Mouse (Mus musculus) forebrain, embryonic 11.5 days (tissue): ENCODE data around the gene Slc39a8. TPM values are rescaled to one million over a fixed set of nuclear protein-coding genes. Genes with fewer than 3 reads are reported as not detected.

ENCODE experiments used
- ATAC-seq: fragments of 200-750 bp; cut with Nextera tagmentation; replicated peaks from 2 replicates; pipeline ENCODE4 v1.8.0; 2017; ENCODE audit warnings: moderate TSS enrichment; ENCODE audit not compliant: low FRiP score
- DNase-seq: peaks from one replicate; pipeline ENCODE4 v3.0.0-alpha.2; 2017; ENCODE audit warnings: low spot score
- H3K27ac ChIP-seq: fragments of 300-500 bp; sonication (generic); 2 replicates; pipeline ENCODE4 v1.5.1; 2014; ENCODE audit warnings: low read depth, low read length
- H3K27me3 ChIP-seq: fragments of 300-500 bp; sonication (generic); 2 replicates; pipeline ENCODE4 v1.6.1; 2014; ENCODE audit warnings: mild to moderate bottlenecking, low read length, mixed read lengths; ENCODE audit not compliant: control insufficient read depth, insufficient read depth
- H3K36me3 ChIP-seq: fragments of 300-500 bp; sonication (generic); 2 replicates; pipeline ENCODE4 v1.6.1; 2014; ENCODE audit warnings: mild to moderate bottlenecking, low read length, moderate library complexity, mixed read lengths; ENCODE audit not compliant: control insufficient read depth, insufficient read depth
- H3K4me1 ChIP-seq: fragments of 300-500 bp; sonication (generic); replicated peaks from 2 replicates; pipeline ENCODE4 v1.6.1; 2014; ENCODE audit warnings: low read length, mixed read lengths; ENCODE audit not compliant: control insufficient read depth, insufficient read depth
- H3K4me2 ChIP-seq: fragments of 300-500 bp; sonication (generic); 2 replicates; pipeline ENCODE4 v1.6.1; 2014; ENCODE audit warnings: low read depth, mild to moderate bottlenecking, low read length, moderate library complexity, mixed read lengths; ENCODE audit not compliant: severe bottlenecking
- H3K4me3 ChIP-seq: fragments of 300-500 bp; sonication (generic); 2 replicates; pipeline ENCODE4 v1.5.1; 2014; ENCODE audit warnings: low read depth, low read length
- H3K9ac ChIP-seq: fragments of 300-500 bp; sonication (generic); 2 replicates; pipeline ENCODE4 v1.6.1; 2014; ENCODE audit warnings: low read length
- H3K9me3 ChIP-seq: fragments of 300-500 bp; sonication (generic); 2 replicates; pipeline ENCODE4 v1.6.1; 2016; ENCODE audit warnings: low read length, mixed read lengths; ENCODE audit not compliant: control insufficient read depth
- WGBS: fragments of 180-500 bp; shearing (Covaris S2); extraction: QIAGEN DNeasy Blood & Tissue Kit; methylation state at CpG from one replicate; pipeline ENCODE4 v1.1.7; 2014; 5-methylcytosine and 5-hydroxymethylcytosine counted together
- polyA plus RNA-seq: library from polyadenylated mRNA; unstranded; fragments of >200 nt; fragmentation: Nextera tagmentation; extraction: Ambion mirVana; gene quantifications from 2 replicates; pipeline ENCODE4 v1.2.1, GENCODE M21; 2014

The Slc39a8 gene
- polyA plus RNA-seq, 1 experiment from 2014 or later = 22.4 TPM

- no peak overlapping the region for H3K4me2 ChIP-seq
- H3K9me3 ChIP-seq = no peaks in the 10 kb centered on the region
- no peak overlapping the region for H3K4me3 ChIP-seq
- no peaks in the 10 kb centered on the region for H3K27me3 ChIP-seq
- H3K9ac ChIP-seq = no peak overlapping the region
- WGBS = 92% methylated on average over 6 of the region's 6 CpGs
- ATAC-seq (no peak), DNase-seq (no peak)
- H3K4me1 ChIP-seq = no peaks in the 10 kb centered on the region
- no peak overlapping the region for H3K27ac ChIP-seq
- H3K36me3 ChIP-seq = no peaks in the 10 kb centered on the region
These were observed 53.0 kb downstream of the Slc39a8 start for GRCm38 (mm10) chr3:135878048-135878447.

- H3K9me3 ChIP-seq = no peaks in the 10 kb centered on the region
- no peak overlapping the region for H3K9ac ChIP-seq
- no peaks in the 10 kb centered on the region for H3K27me3 ChIP-seq
- no peak overlapping the region for H3K4me2 ChIP-seq
- H3K4me1 ChIP-seq = 0 out of 2 replicates have a peak, but pooled peaks cover 2% of the 10 kb centered on the region
- DNase-seq (no peak), ATAC-seq (0 out of 2 replicates have a peak, but pooled peaks have one; percentile 5)
- no peaks in the 10 kb centered on the region for H3K36me3 ChIP-seq
- no peak overlapping the region for H3K4me3 ChIP-seq
- no peak overlapping the region for H3K27ac ChIP-seq
- WGBS = 74% methylated on average over 12 of the region's 12 CpGs
These were observed 61.0 kb downstream of the Slc39a8 start for GRCm38 (mm10) chr3:135885927-135886658.

- no peaks in the 10 kb centered on the region for H3K27me3 ChIP-seq
- H3K4me3 ChIP-seq = no peak overlapping the region
- DNase-seq = peak; percentile 76
- H3K27ac ChIP-seq = no peak overlapping the region
- 41% methylated on average over 12 of the region's 12 CpGs for WGBS
- 0 out of 2 replicates have a peak, but pooled peaks cover 2% of the 10 kb centered on the region for H3K4me1 ChIP-seq
- H3K4me2 ChIP-seq = no peak overlapping the region
- no peak overlapping the region for H3K9ac ChIP-seq
- ATAC-seq = peak; percentile 44; the same call in 1 of the 2 replicates
- no peaks in the 10 kb centered on the region for H3K9me3 ChIP-seq
- H3K36me3 ChIP-seq = no peaks in the 10 kb centered on the region
These were observed 61.6 kb downstream of the Slc39a8 start for GRCm38 (mm10) chr3:135886659-135887027.

- DNase-seq (no peak), ATAC-seq (peak; percentile 67)
- Histone ChIP-seq H3K9ac (no peak overlapping the region), H3K4me2 (no peak overlapping the region), H3K4me3 (no peak overlapping the region), H3K27me3 (no peaks in the 10 kb centered on the region), H3K36me3 (no peaks in the 10 kb centered on the region), H3K9me3 (no peaks in the 10 kb centered on the region), H3K4me1 (0 out of 2 replicates have a peak, but pooled peaks cover 2% of the 10 kb centered on the region), H3K27ac (peak overlapping the region; percentile 5; the same call in 1 of the 2 replicates)
- 47% methylated on average over 9 of the region's 9 CpGs for WGBS
These were observed 62.2 kb downstream of the Slc39a8 start for GRCm38 (mm10) chr3:135887033-135887855.

GRCm38 (mm10) chr3:135887856-135888155 is 62.7 kb downstream of the Slc39a8 start:
- Histone ChIP-seq H3K27ac (no peak overlapping the region; the same call in 1 of the 2 replicates), H3K4me3 (no peak overlapping the region), H3K27me3 (no peaks in the 10 kb centered on the region), H3K9ac (no peak overlapping the region), H3K4me1 (0 out of 2 replicates have a peak, but pooled peaks cover 2% of the 10 kb centered on the region), H3K36me3 (no peaks in the 10 kb centered on the region), H3K9me3 (no peaks in the 10 kb centered on the region), H3K4me2 (no peak overlapping the region)
- ATAC-seq = peak; percentile 94
- no peak for DNase-seq
- 31% methylated on average over 5 of the region's 5 CpGs for WGBS

GRCm38 (mm10) chr3:135889401-135889800 is 64.3 kb downstream of the Slc39a8 start:
- ATAC-seq = no peak
- H3K36me3 ChIP-seq = no peaks in the 10 kb centered on the region
- H3K4me3 ChIP-seq = no peak overlapping the region
- no peak overlapping the region for H3K27ac ChIP-seq
- DNase-seq = no peak
- 0 out of 2 replicates have a peak, but pooled peaks cover 2% of the 10 kb centered on the region for H3K4me1 ChIP-seq
- no peaks in the 10 kb centered on the region for H3K27me3 ChIP-seq
- no peak overlapping the region for H3K4me2 ChIP-seq
- H3K9ac ChIP-seq = no peak overlapping the region
- no peaks in the 10 kb centered on the region for H3K9me3 ChIP-seq

- no peak overlapping the region for H3K9ac ChIP-seq
- H3K4me1 ChIP-seq = no peaks in the 10 kb centered on the region
- H3K27ac ChIP-seq = no peak overlapping the region
- DNase-seq (no peak), ATAC-seq (no peak)
- no peak overlapping the region for H3K4me2 ChIP-seq
- no peaks in the 10 kb centered on the region for H3K36me3 ChIP-seq
- H3K4me3 ChIP-seq = no peak overlapping the region
- 84% methylated on average over 1 of the region's 1 CpGs for WGBS
- H3K27me3 ChIP-seq = no peaks in the 10 kb centered on the region
- no peaks in the 10 kb centered on the region for H3K9me3 ChIP-seq
These were observed 78.3 kb downstream of the Slc39a8 start for GRCm38 (mm10) chr3:135903366-135903765.

GRCm38 (mm10) chr3:135904881-135905280 is 79.8 kb downstream of the Slc39a8 start:
- no peak overlapping the region for H3K4me2 ChIP-seq
- H3K27ac ChIP-seq = no peak overlapping the region
- H3K9ac ChIP-seq = no peak overlapping the region
- no peak for ATAC-seq
- no peak overlapping the region for H3K4me3 ChIP-seq
- H3K9me3 ChIP-seq = no peaks in the 10 kb centered on the region
- H3K27me3 ChIP-seq = no peaks in the 10 kb centered on the region
- no peaks in the 10 kb centered on the region for H3K36me3 ChIP-seq
- no peak for DNase-seq
- 75% methylated on average over 6 of the region's 6 CpGs for WGBS
- no peaks in the 10 kb centered on the region for H3K4me1 ChIP-seq
